Mouse (Mus musculus) E14TG2a.4 (cell line): ENCODE measurements around the gene Pih1d1.

ENCODE experiments used
- CTCF ChIP-seq: conservative IDR thresholded peaks from 2 replicates; pipeline ENCODE4 v1.5.1; 2014; ENCODE audit warnings: low read length
- NANOG ChIP-seq: IDR thresholded peaks from 2 replicates; pipeline ENCODE4 v1.6.1; 2014; ENCODE audit warnings: borderline replicate concordance, low read length, mixed read lengths
- POU5F1 ChIP-seq: IDR thresholded peaks from 2 replicates; pipeline ENCODE4 v1.6.1; 2014; ENCODE audit warnings: low read length, borderline replicate concordance

GRCm38 (mm10) chr7:45158991-45159390 is 4.9 kb downstream of the Pih1d1 start:
- TF ChIP-seq CTCF (no peak), POU5F1 (no peak), NANOG (no peak)
